Mouse (Mus musculus) gastrocnemius, adult 2 months (tissue): ENCODE results near the gene Vmn1r183. TPM values are rescaled to one million over a fixed set of nuclear protein-coding genes. Genes with fewer than 3 reads are reported as not detected.

Experiments
- DNase-seq: peaks from one replicate; pipeline ENCODE4 v3.0.0; 2022
- H3K27ac ChIP-seq: fragments of 200-600 bp; 2 replicates; pipeline ENCODE4 v1.8.1; 2022; ENCODE audit warnings: mild to moderate bottlenecking
- H3K4me3 ChIP-seq: fragments of 200-600 bp; 2 replicates; pipeline ENCODE4 v1.8.1; 2022; ENCODE audit warnings: mild to moderate bottlenecking, moderate library complexity
- CTCF ChIP-seq: fragments of 200-600 bp; IDR thresholded peaks from 2 replicates; pipeline ENCODE4 v1.8.1; 2022; ENCODE audit warnings: antibody characterized with exemption, mild to moderate bottlenecking, moderate library complexity
- intact Hi-C: fragments of 180-260 bp; cut with DNase I; formaldehyde crosslinking; loops from one replicate; pipeline ENCODE4 v1.15.1; 2025
- total RNA-seq, 2 experiments: library from RNA; stranded (reverse); gene quantifications; 2 replicates each; pipeline ENCODE4 v1.2.3; 2021

Vmn1r183 gene
- total RNA-seq, 2 experiments from 2014 or later = not detected

DNA sequence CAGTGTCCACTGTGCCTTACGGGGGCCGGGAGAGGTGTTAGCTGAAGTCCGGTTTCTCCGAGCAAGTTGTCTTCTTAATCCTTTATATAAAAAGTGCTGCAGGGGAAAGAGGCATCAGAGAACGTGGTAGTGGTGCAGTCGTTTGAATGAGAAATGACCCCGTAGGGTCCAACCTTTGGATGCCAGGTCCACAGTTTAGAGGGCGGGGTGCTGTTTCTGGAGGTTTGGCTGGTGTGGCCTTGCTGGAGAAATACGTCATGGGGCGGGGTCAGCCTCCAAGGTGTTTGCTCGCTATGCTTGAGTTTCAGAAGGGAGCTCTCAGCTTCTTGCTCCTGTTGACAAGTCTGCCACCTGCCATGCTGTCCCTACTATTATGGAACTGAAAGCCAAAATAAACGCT is 59.9 kb downstream of the Vmn1r183 start:
- intact Hi-C loops = loop anchor here (2.0 to 10.0 kb wide), 6 partner anchors 20 to 772 kb away; partner anchors contain the start of genes Rps19 and Zfp94
- Histone ChIP-seq H3K4me3 (peak overlapping the region; percentile 75), H3K27ac (peak overlapping the region; percentile 90)
- no peak for TF ChIP-seq CTCF
- DNase-seq = peak; percentile 63

Other genes with a start within 250 kb of the Vmn1r183 start
- not detected for gene Vmn1r175, start 242.6 kb upstream of the Vmn1r183 start, total RNA-seq
- gene Vmn1r176, start 215.9 kb upstream of the Vmn1r183 start, total RNA-seq = not detected
- gene Vmn1r177, start 186.8 kb upstream of the Vmn1r183 start, total RNA-seq = not detected
- not detected for gene Vmn1r178, start 161.2 kb upstream of the Vmn1r183 start, total RNA-seq
- not detected for gene Vmn1r179, start 126.3 kb upstream of the Vmn1r183 start, total RNA-seq
- gene Vmn1r180, start 102.6 kb upstream of the Vmn1r183 start, total RNA-seq = not detected
- gene Vmn1r181, start 78.6 kb upstream of the Vmn1r183 start, total RNA-seq = not detected
- not detected for gene V1rd19, start 51.6 kb upstream of the Vmn1r183 start, total RNA-seq
- 10 to 100 TPM; 16.6 to 17.8 TPM for gene Zfp180, start 28.7 kb downstream of the Vmn1r183 start, total RNA-seq
- gene Zfp112, start 59.1 kb downstream of the Vmn1r183 start, total RNA-seq = 1 to 10 TPM; 6.6 to 6.7 TPM
- 1 to 10 TPM; 3.7 to 5.1 TPM for gene Zfp235, start 80.9 kb downstream of the Vmn1r183 start, total RNA-seq
- gene Zfp114, start 121.8 kb downstream of the Vmn1r183 start, total RNA-seq = under 1 TPM in 1 of 2 experiments, not detected in 1; 0.56 TPM
- 1 to 10 TPM; 3.3 to 3.6 TPM for gene Zfp111, start 158.2 kb downstream of the Vmn1r183 start, total RNA-seq
- gene Zfp109, start 184.3 kb downstream of the Vmn1r183 start, total RNA-seq = 1 to 10 TPM; 2.4 TPM
- 1 to 10 TPM; 1.9 to 2.3 TPM for gene Zfp108, start 201.5 kb downstream of the Vmn1r183 start, total RNA-seq
- gene Zfp93, start 217.2 kb downstream of the Vmn1r183 start, total RNA-seq = 1 to 10 TPM; 4.3 to 5.9 TPM
- 1 to 10 TPM; 2.6 to 4.1 TPM for gene Zfp61, start 248.0 kb downstream of the Vmn1r183 start, total RNA-seq